Mouse (Mus musculus) heart, postnatal 0 days (tissue): ENCODE results near the gene Izumo1.

ENCODE experiments used
- CTCF ChIP-seq: IDR thresholded peaks from 2 replicates; pipeline ENCODE4 v1.5.1; 2016; ENCODE audit warnings: antibody characterized with exemption, control low read depth, low read depth
- EP300 ChIP-seq: IDR thresholded peaks from 2 replicates; pipeline ENCODE4 v1.6.1; 2016; ENCODE audit warnings: antibody characterized with exemption, low read depth

DNA sequence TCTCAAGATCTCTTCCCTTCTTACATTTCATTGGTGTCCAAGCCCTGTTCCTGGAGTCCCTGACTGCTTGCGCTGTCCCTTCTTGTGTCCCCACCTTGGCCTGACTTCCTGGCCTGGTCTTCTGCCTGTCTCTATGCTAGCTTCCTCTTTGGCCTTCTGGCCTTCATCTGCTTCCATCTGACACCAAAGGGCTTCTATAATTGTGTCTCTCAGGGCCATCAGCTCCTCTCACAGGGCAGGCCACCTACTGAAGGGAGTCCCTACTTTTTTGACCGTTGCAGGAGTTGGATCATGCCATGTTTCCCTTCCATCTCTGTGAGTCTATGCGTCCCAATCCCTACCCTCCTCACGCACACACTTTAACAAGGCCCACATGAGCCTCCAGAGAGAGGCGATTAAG, 31.7 kb upstream of the Izumo1 start:
- no peak for TF ChIP-seq CTCF
- TF ChIP-seq EP300, result no peak
